Mouse (Mus musculus) small intestine, adult 2 months (tissue): ENCODE measurements around the gene Vmn1r173. TPM values are rescaled to one million over a fixed set of nuclear protein-coding genes. Genes with fewer than 3 reads are reported as not detected.
"Not testable (repeated sequence)": the region's sequence is repeated elsewhere in the genome, so short reads cannot be mapped to it uniquely, and the experiment has no call there.

Experiments
- H3K27ac ChIP-seq: fragments of 200-500 bp; 2 replicates; pipeline ENCODE4 v1.5.1; 2012; ENCODE audit warnings: low read depth, low read length, control low read depth, inconsistent platforms; ENCODE audit not compliant: insufficient read depth
- H3K27me3 ChIP-seq: fragments of 200-500 bp; 2 replicates; pipeline ENCODE4 v1.6.1; 2012; ENCODE audit warnings: mild to moderate bottlenecking, moderate library complexity, low read length, inconsistent platforms; ENCODE audit not compliant: control insufficient read depth, insufficient read depth
- H3K36me3 ChIP-seq: fragments of 200-500 bp; 2 replicates; pipeline ENCODE4 v1.6.1; 2012; ENCODE audit warnings: mild to moderate bottlenecking, low read length, control low read depth, inconsistent platforms; ENCODE audit not compliant: control insufficient read depth, insufficient read depth
- H3K4me1 ChIP-seq: fragments of 200-500 bp; 2 replicates; pipeline ENCODE4 v1.6.1; 2012; ENCODE audit warnings: low read length, inconsistent platforms, mixed read lengths; ENCODE audit not compliant: control insufficient read depth, insufficient read depth, insufficient read length
- H3K4me3 ChIP-seq: fragments of 200-500 bp; 2 replicates; pipeline ENCODE4 v1.5.1; 2012; ENCODE audit warnings: low read depth, mild to moderate bottlenecking, control low read depth, inconsistent platforms, low read length, moderate library complexity
- CTCF ChIP-seq: fragments of 200-500 bp; IDR thresholded peaks from 2 replicates; pipeline ENCODE4 v1.5.1; 2012; ENCODE audit warnings: low read depth, mild to moderate bottlenecking, control low read depth, inconsistent platforms, low read length, moderate library complexity, mixed read lengths; ENCODE audit not compliant: insufficient replicate concordance, insufficient read length; ENCODE audit errors: extremely low read depth
- POLR2A ChIP-seq: fragments of 200-500 bp; IDR thresholded peaks from 2 replicates; pipeline ENCODE4 v1.6.1; 2012; ENCODE audit warnings: low read depth, mild to moderate bottlenecking, control low read depth, inconsistent platforms, low read length, moderate library complexity
- WGBS: fragments of 180-500 bp; shearing (Covaris S2); methylation state at CpG from one replicate; pipeline ENCODE4 v1.1.7; 2018; 5-methylcytosine and 5-hydroxymethylcytosine counted together
- polyA plus RNA-seq: library from polyadenylated mRNA; depleted of rRNA; stranded (reverse); fragments of >200 nt; gene quantifications from 2 replicates; pipeline ENCODE4 v1.2.3, GENCODE M21; 2012; rRNA removed

The Vmn1r173 gene
- not detected in 2 replicates for polyA plus RNA-seq

DNA sequence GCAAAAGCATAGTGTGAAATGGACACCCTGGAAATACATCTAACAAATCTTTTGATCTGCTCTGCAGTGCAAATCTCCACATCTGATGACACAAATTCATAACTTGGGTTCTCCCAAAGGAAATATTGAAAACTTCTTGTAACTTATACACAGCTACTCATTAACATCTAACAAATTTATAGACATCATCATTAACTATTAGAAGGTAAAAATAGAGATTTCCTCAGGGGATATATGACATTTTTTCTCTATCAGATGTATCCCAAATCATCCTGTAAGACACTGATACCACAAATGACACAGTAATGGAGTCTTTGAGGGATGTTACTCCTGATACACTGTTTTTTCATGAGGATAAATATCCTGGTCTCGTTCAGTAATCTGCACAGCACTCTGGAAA lies at the start of gene Vmn1r173:
Vmn1r173 (plus strand) TSS at position 301 of the 400 bp plus-strand sequence.
- 44% methylated on average over 1 of the region's 1 CpGs for WGBS
- H3K4me1 ChIP-seq, H3K4me3 ChIP-seq: not testable (repeated sequence)

DNA sequence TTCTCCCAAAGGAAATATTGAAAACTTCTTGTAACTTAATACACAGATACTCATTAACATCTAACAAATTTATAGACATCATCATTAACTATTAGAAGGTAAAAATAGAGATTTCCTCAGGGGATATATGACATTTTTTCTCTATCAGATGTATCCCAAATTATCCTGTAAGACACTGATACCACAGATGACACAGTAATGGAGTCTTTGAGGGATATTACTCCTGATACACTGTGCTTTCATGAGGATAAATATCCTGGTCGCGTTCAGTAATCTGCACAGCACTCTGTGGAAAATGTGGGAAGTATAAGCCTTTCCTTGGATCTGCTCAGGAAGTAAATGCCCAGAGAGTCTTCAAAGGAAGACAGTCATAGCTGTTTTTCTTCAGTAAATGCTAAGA lies 42.5 kb upstream of the Vmn1r173 start, which contains the start of gene Vmn1r172:
Vmn1r172 (plus strand) TSS at position 301 of the 400 bp plus-strand sequence.
- Histone ChIP-seq H3K4me3 (no peak within 1 kb of the TSS), H3K4me1 (no peaks in the 10 kb centered on the region), H3K36me3 (no peaks in the 10 kb centered on the region), H3K27me3 (no peaks in the 10 kb centered on the region), H3K27ac (no peak within 1 kb of the TSS)
- WGBS = 57% methylated on average over 2 of the region's 2 CpGs
- TF ChIP-seq CTCF (no peak), POLR2A (no peak)

More for the DNA sequence above, at the start of gene Vmn1r173:
- not testable (repeated sequence) for H3K36me3 ChIP-seq, H3K27ac ChIP-seq, H3K27me3 ChIP-seq

DNA sequence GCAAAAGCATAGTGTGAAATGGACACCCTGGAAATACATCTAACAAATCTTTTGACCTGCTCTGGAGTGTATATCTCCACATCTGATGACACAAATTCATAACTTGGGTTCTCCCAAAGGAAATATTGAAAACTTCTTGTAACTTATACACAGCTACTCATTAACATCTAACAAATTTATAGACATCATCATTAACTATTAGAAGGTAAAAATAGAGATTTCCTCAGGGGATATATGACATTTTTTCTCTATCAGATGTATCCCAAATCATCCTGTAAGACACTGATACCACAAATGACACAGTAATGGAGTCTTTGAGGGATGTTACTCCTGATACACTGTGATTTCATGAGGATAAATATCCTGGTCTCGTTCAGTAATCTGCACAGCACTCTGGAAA lies 51.5 kb downstream of the Vmn1r173 start, which contains the start of gene Vmn1r174:
Vmn1r174 (plus strand) TSS at position 301 of the 400 bp plus-strand sequence.
- WGBS = 37% methylated on average over 1 of the region's 1 CpGs

More for the DNA sequence above, 51.5 kb downstream of the Vmn1r173 start, which contains the start of gene Vmn1r174:
- H3K4me3 ChIP-seq, H3K4me1 ChIP-seq, H3K36me3 ChIP-seq, H3K27ac ChIP-seq, H3K27me3 ChIP-seq: not testable (repeated sequence)

Other genes starting within 250 kb of the Vmn1r173 start
- not detected in 2 replicates for gene Vmn1r167, start 193.5 kb upstream of the Vmn1r173 start, polyA plus RNA-seq
- not detected in 2 replicates for gene Vmn1r168, start 161.0 kb upstream of the Vmn1r173 start, polyA plus RNA-seq
- not detected in 2 replicates for gene Vmn1r169, start 125.2 kb upstream of the Vmn1r173 start, polyA plus RNA-seq
- not detected in 2 replicates for gene Vmn1r170, start 94.5 kb upstream of the Vmn1r173 start, polyA plus RNA-seq
- not detected in 2 replicates for gene Vmn1r171, start 70.0 kb upstream of the Vmn1r173 start, polyA plus RNA-seq
- not detected in 2 replicates for gene Vmn1r172, start 42.4 kb upstream of the Vmn1r173 start, polyA plus RNA-seq
- gene Vmn1r174, start 51.6 kb downstream of the Vmn1r173 start, polyA plus RNA-seq = not detected in 2 replicates
- gene Vmn1r175, start 109.9 kb downstream of the Vmn1r173 start, polyA plus RNA-seq = not detected in 2 replicates
- gene Vmn1r176, start 136.7 kb downstream of the Vmn1r173 start, polyA plus RNA-seq = not detected in 2 replicates
- not detected in 2 replicates for gene Vmn1r177, start 165.7 kb downstream of the Vmn1r173 start, polyA plus RNA-seq
- not detected in 2 replicates for gene Vmn1r178, start 191.3 kb downstream of the Vmn1r173 start, polyA plus RNA-seq
- gene Vmn1r179, start 226.3 kb downstream of the Vmn1r173 start, polyA plus RNA-seq = not detected in 2 replicates
- not detected in 2 replicates for gene Vmn1r180, start 249.9 kb downstream of the Vmn1r173 start, polyA plus RNA-seq